Mouse (Mus musculus) left cerebral cortex, postnatal 25 days (tissue): ENCODE measurements around the gene Alox12b. TPM values are rescaled to one million over a fixed set of nuclear protein-coding genes. Genes with fewer than 3 reads are reported as not detected.
A peak's percentile ranks its signal among the peaks of the same experiment; 100 is the strongest.

Experiments
- DNase-seq, 2 experiments: peaks; one replicate each; pipeline ENCODE4 v3.0.0; 2022; ENCODE audit warnings: low spot score in 2 of 2, mixed read lengths in 1 of 2
- intact Hi-C: fragments of 180-260 bp; cut with DNase I; formaldehyde crosslinking; loops from one replicate; pipeline ENCODE4 v1.15.1; 2025
- total RNA-seq, 2 experiments: library from RNA; stranded (reverse); gene quantifications; 2 replicates each; pipeline ENCODE4 v1.2.3; 2021

Gene Alox12b
- total RNA-seq = 1 to 10 TPM; 3.1 to 6.6 TPM

- DNase-seq = peak in 1 of 2 experiments; percentile 52
- intact Hi-C loops = no loop called here
Observed at GRCm38 (mm10) chr11:69156800-69157199, at the start of gene Alox12b. TSS of gene Alox12b (plus strand) at chr11:69156989.

GRCm38 (mm10) chr11:69107676-69108075, 49.1 kb upstream of the Alox12b start:
- DNase-seq = no peak
- intact Hi-C loops = no loop called here

GRCm38 (mm10) chr11:69108223-69108622, 48.6 kb upstream of the Alox12b start:
- intact Hi-C loops = no loop called here
- no peak for DNase-seq

GRCm38 (mm10) chr11:69109032-69109900, 47.5 kb upstream of the Alox12b start:
- intact Hi-C loops = no loop called here
- DNase-seq = no peak

- peak; percentile 88 to 89 for DNase-seq
- intact Hi-C loops = no loop called here
Observed at GRCm38 (mm10) chr11:69110319-69111046, 46.3 kb upstream of the Alox12b start.

- DNase-seq = no peak
- intact Hi-C loops = no loop called here
Observed at GRCm38 (mm10) chr11:69111051-69111810, 45.6 kb upstream of the Alox12b start.

- intact Hi-C loops = no loop called here
- DNase-seq = peak in 1 of 2 experiments; percentile 75
Observed at GRCm38 (mm10) chr11:69111865-69112264, 44.9 kb upstream of the Alox12b start.

GRCm38 (mm10) chr11:69114018-69114417, 42.8 kb upstream of the Alox12b start:
- DNase-seq = no peak
- intact Hi-C loops = no loop called here

- intact Hi-C loops = no loop called here
- no peak for DNase-seq
Observed at GRCm38 (mm10) chr11:69114621-69115020, 42.2 kb upstream of the Alox12b start.

GRCm38 (mm10) chr11:69116843-69117242, 39.9 kb upstream of the Alox12b start:
- DNase-seq = no peak
- intact Hi-C loops = no loop called here

GRCm38 (mm10) chr11:69117737-69118695, 38.8 kb upstream of the Alox12b start:
- intact Hi-C loops = no loop called here
- peak; percentile 57 to 61 for DNase-seq

GRCm38 (mm10) chr11:69118765-69119164, 38.0 kb upstream of the Alox12b start:
- peak; percentile 89 to 92 for DNase-seq
- intact Hi-C loops = no loop called here

- intact Hi-C loops = loop anchor here (5.0 kb wide), 1 partner anchor 32 kb away; the partner anchor contains the start of gene Vamp2
- no peak for DNase-seq
Observed at GRCm38 (mm10) chr11:69119446-69120155, 37.2 kb upstream of the Alox12b start.

- DNase-seq = no peak
- intact Hi-C loops = loop anchor here (5.0 kb wide), 1 partner anchor 33 kb away; the partner anchor contains the start of gene Vamp2
Observed at GRCm38 (mm10) chr11:69120221-69121000, 36.4 kb upstream of the Alox12b start, which contains the start of gene Hes7. TSS of gene Hes7 (plus strand) at chr11:69120404.

- intact Hi-C loops = loop anchor here (5.0 kb wide), 1 partner anchor 34 kb away; the partner anchor contains the start of gene Vamp2
Observed at GRCm38 (mm10) chr11:69121001-69121740, 35.6 kb upstream of the Alox12b start.

GRCm38 (mm10) chr11:69121741-69122335, 35.0 kb upstream of the Alox12b start:
- DNase-seq = no peak
- intact Hi-C loops = loop anchor here (1.0 to 5.0 kb wide), 4 partner anchors 23 to 59 kb away; partner anchors contain the start of gene Vamp2

More at GRCm38 (mm10) chr11:69121001-69121740, 35.6 kb upstream of the Alox12b start:
- DNase-seq = no peak
